In genomic region chr12:8573405-8573804, GRCm38 (mm10) we compare ENCODE assay signal across 15 mouse cellular contexts. TPM values are rescaled to one million over a fixed set of nuclear protein-coding genes. Genes with fewer than 3 reads are reported as not detected.
DNase-seq lines count a peak whose midpoint lies in the region; ATAC-seq and TF ChIP-seq lines count a peak whose summit lies in the region.
"Had no signal": no experiment of that assay in that cellular context is flagged by ENCODE, and none has a peak within 500 bp of the region (broad histone marks: within the 10 kb centered on the region; RNA-seq: fewer than 3 reads in every experiment).

No protein-coding gene starts in this region.

- peaks cover 4% of the 10 kb centered on the region; the same call in 1 of the 2 replicates for H3K4me1 ChIP-seq in embryonic facial prominence, embryonic 12.5 days
- peaks cover 7% of the 10 kb centered on the region for H3K4me1 ChIP-seq in embryonic facial prominence, embryonic 10.5 days
- no peaks in the 10 kb centered on the region for H3K4me1 ChIP-seq in intestine, postnatal 0 days (replicated peaks; ENCODE audit: control insufficient read depth, insufficient read depth, low read length)
- no peaks in the 10 kb centered on the region for H3K4me1 ChIP-seq in intestine, embryonic 16.5 days (ENCODE audit: control insufficient read depth, insufficient read depth, low read length)
- no peaks in the 10 kb centered on the region for H3K4me1 ChIP-seq in lung, embryonic 16.5 days (replicated peaks; ENCODE audit: control insufficient read depth, insufficient read depth, low read length)
- H3K4me1 ChIP-seq in lung, adult 2 months (ENCODE audit: control insufficient read depth, insufficient read depth, low read length) = no peaks in the 10 kb centered on the region
- no peaks in the 10 kb centered on the region for H3K4me1 ChIP-seq in liver, embryonic 14.5 days (replicated peaks; ENCODE audit: control insufficient read depth in 2 of 2, insufficient read depth in 2 of 2, low read length in 1 of 2)

- no peak for DNase-seq in embryonic facial prominence, embryonic 10.5 days (ENCODE audit: low spot score)
- DNase-seq in lung, adult 2 months = no peak
- DNase-seq in liver, embryonic 14.5 days (ENCODE audit: low read depth in 3 of 3, low spot score in 3 of 3) = no peak
- no peak for DNase-seq in ovary, adult 18-20 months (ENCODE audit: low spot score)
- DNase-seq: cerebellum, adult 18-20 months; gastrocnemius, postnatal 36 days had no signal

- WGBS in embryonic facial prominence, embryonic 12.5 days = 76% methylated on average over 11 of the region's 11 CpGs
- WGBS in embryonic facial prominence, embryonic 10.5 days = 75% methylated on average over 11 of the region's 11 CpGs
- WGBS in intestine, postnatal 0 days = 82% methylated on average over 11 of the region's 11 CpGs
- WGBS in intestine, embryonic 16.5 days = 79% methylated on average over 11 of the region's 11 CpGs
- 64% methylated on average over 11 of the region's 11 CpGs for WGBS in lung, embryonic 16.5 days
- 65% methylated on average over 11 of the region's 11 CpGs for WGBS in lung, adult 2 months
- WGBS in liver, embryonic 14.5 days (ENCODE audit: insufficient replicate concordance) = 63% methylated on average over 11 of the region's 11 CpGs

- H3K27ac ChIP-seq in embryonic facial prominence, embryonic 12.5 days = no peak overlapping the region
- H3K27ac ChIP-seq in embryonic facial prominence, embryonic 10.5 days (replicated peaks) = no peak overlapping the region
- H3K27ac ChIP-seq in intestine, postnatal 0 days (ENCODE audit: low read depth, low read length) = no peak overlapping the region
- no peak overlapping the region for H3K27ac ChIP-seq in intestine, embryonic 16.5 days (ENCODE audit: low read length)
- no peak overlapping the region for H3K27ac ChIP-seq in lung, embryonic 16.5 days (ENCODE audit: low read length)
- H3K27ac ChIP-seq in liver, embryonic 14.5 days = no peak overlapping the region

- H3K4me2 ChIP-seq in embryonic facial prominence, embryonic 12.5 days (replicated peaks) = peak overlapping the region; percentile 32; the same call in 1 of the 2 replicates
- H3K4me2 ChIP-seq in intestine, postnatal 0 days (replicated peaks; ENCODE audit: low read depth) = 0 out of 2 replicates have a peak overlapping the region, but pooled peaks have one; percentile 43
- H3K4me2 ChIP-seq in intestine, embryonic 16.5 days (ENCODE audit: low read depth, low read length) = no peak overlapping the region
- peak overlapping the region; percentile 4; the same call in 1 of the 2 replicates for H3K4me2 ChIP-seq in lung, embryonic 16.5 days (ENCODE audit: low read depth, low read length)
- H3K4me2 ChIP-seq in liver, embryonic 14.5 days (ENCODE audit: low read depth) = peak overlapping the region; percentile 6; the same call in 1 of the 2 replicates
- H3K4me2 ChIP-seq: midbrain, embryonic 11.5 days had no signal

- TF ChIP-seq CTCF in intestine, postnatal 0 days (IDR thresholded peaks at IDR 0.05; ENCODE audit: low read depth) = no peak
- no peak for TF ChIP-seq CTCF in lung, adult 2 months (IDR thresholded peaks at IDR 0.05; ENCODE audit: insufficient read depth, low read length)
- no peak for TF ChIP-seq CTCF in liver, embryonic 14.5 days (IDR thresholded peaks at IDR 0.05; ENCODE audit: low read depth)

- H3K9ac ChIP-seq in embryonic facial prominence, embryonic 12.5 days = no peak overlapping the region
- no peak overlapping the region for H3K9ac ChIP-seq in intestine, postnatal 0 days (ENCODE audit: low read depth, low read length)
- no peak overlapping the region for H3K9ac ChIP-seq in intestine, embryonic 16.5 days (ENCODE audit: low read depth, low read length)
- no peak overlapping the region for H3K9ac ChIP-seq in lung, embryonic 16.5 days (ENCODE audit: low read length)
- no peak overlapping the region for H3K9ac ChIP-seq in liver, embryonic 14.5 days (replicated peaks)

- no peak overlapping the region for H3K4me3 ChIP-seq in embryonic facial prominence, embryonic 12.5 days
- no peak overlapping the region for H3K4me3 ChIP-seq in embryonic facial prominence, embryonic 10.5 days
- H3K4me3 ChIP-seq in intestine, postnatal 0 days (ENCODE audit: low read depth, low read length) = no peak overlapping the region
- H3K4me3 ChIP-seq in intestine, embryonic 16.5 days (ENCODE audit: low read length) = no peak overlapping the region
- no peak overlapping the region for H3K4me3 ChIP-seq in lung, embryonic 16.5 days (ENCODE audit: low read length)
- H3K4me3 ChIP-seq in lung, adult 2 months (replicated peaks; ENCODE audit: extremely low read depth, low read depth, low read length) = no peak overlapping the region
- peak overlapping the region in 1 of 2 experiments; percentile 30; a peak in 2 of 4 replicates for H3K4me3 ChIP-seq in liver, embryonic 14.5 days (ENCODE audit: insufficient read depth in 1 of 2, low read depth in 2 of 2, low read length in 2 of 2)
- H3K4me3 ChIP-seq: myocyte had no signal

- H3K36me3 ChIP-seq in embryonic facial prominence, embryonic 12.5 days = no peaks in the 10 kb centered on the region
- H3K36me3 ChIP-seq in embryonic facial prominence, embryonic 10.5 days (replicated peaks) = no peaks in the 10 kb centered on the region
- no peaks in the 10 kb centered on the region for H3K36me3 ChIP-seq in intestine, postnatal 0 days (ENCODE audit: control insufficient read depth, insufficient read depth)
- no peaks in the 10 kb centered on the region for H3K36me3 ChIP-seq in intestine, embryonic 16.5 days (ENCODE audit: control insufficient read depth, insufficient read depth, low read length)
- no peaks in the 10 kb centered on the region for H3K36me3 ChIP-seq in lung, embryonic 16.5 days (ENCODE audit: control insufficient read depth, insufficient read depth, low read length)
- H3K36me3 ChIP-seq in liver, embryonic 14.5 days (replicated peaks; ENCODE audit: control insufficient read depth, insufficient read depth, low read depth) = no peaks in the 10 kb centered on the region

- ATAC-seq in embryonic facial prominence, embryonic 12.5 days (ENCODE audit: insufficient number of reproducible peaks, insufficient read depth, low FRiP score, low TSS enrichment) = no peak
- no peak for ATAC-seq in intestine, postnatal 0 days
- no peak for ATAC-seq in intestine, embryonic 16.5 days
- no peak for ATAC-seq in lung, embryonic 16.5 days (ENCODE audit: low read depth)
- no peak for ATAC-seq in liver, embryonic 14.5 days (ENCODE audit: insufficient read depth)
- ATAC-seq: Patski had no signal

- no peak for TF ChIP-seq POLR2A in lung, adult 2 months (IDR thresholded peaks at IDR 0.05; ENCODE audit: borderline replicate concordance, extremely low read depth, low read depth, low read length)

- no peaks in the 10 kb centered on the region for H3K27me3 ChIP-seq in embryonic facial prominence, embryonic 12.5 days
- no peaks in the 10 kb centered on the region for H3K27me3 ChIP-seq in embryonic facial prominence, embryonic 10.5 days (replicated peaks; ENCODE audit: low read depth, poor library complexity, severe bottlenecking)
- H3K27me3 ChIP-seq in intestine, postnatal 0 days (replicated peaks; ENCODE audit: control insufficient read depth, insufficient read depth, low read length) = no peaks in the 10 kb centered on the region
- H3K27me3 ChIP-seq in intestine, embryonic 16.5 days (replicated peaks; ENCODE audit: control insufficient read depth, insufficient read depth, low read length) = no peaks in the 10 kb centered on the region
- H3K27me3 ChIP-seq in lung, embryonic 16.5 days (ENCODE audit: control insufficient read depth, insufficient read depth, low read depth, low read length) = no peaks in the 10 kb centered on the region
- H3K27me3 ChIP-seq in liver, embryonic 14.5 days (ENCODE audit: control insufficient read depth, insufficient read depth, low read length) = no peaks in the 10 kb centered on the region
- H3K27me3 ChIP-seq: Patski had no signal

- TF ChIP-seq EP300 in liver, embryonic 14.5 days (IDR thresholded peaks at IDR 0.05; ENCODE audit: low read depth) = no peak

- no peaks in the 10 kb centered on the region for H3K9me3 ChIP-seq in embryonic facial prominence, embryonic 12.5 days
- H3K9me3 ChIP-seq in embryonic facial prominence, embryonic 10.5 days = no peaks in the 10 kb centered on the region
- no peaks in the 10 kb centered on the region for H3K9me3 ChIP-seq in intestine, postnatal 0 days (ENCODE audit: control insufficient read depth)
- no peaks in the 10 kb centered on the region for H3K9me3 ChIP-seq in intestine, embryonic 16.5 days (ENCODE audit: control insufficient read depth, low read length)
- no peaks in the 10 kb centered on the region for H3K9me3 ChIP-seq in lung, embryonic 16.5 days (ENCODE audit: control insufficient read depth, low read length)
- H3K9me3 ChIP-seq in liver, embryonic 14.5 days (ENCODE audit: control insufficient read depth, low read length) = no peaks in the 10 kb centered on the region

RNA-seq across cellular contexts. Expression of gene Slc7a15, which starts 25.5 kb away (rescaled TPM):
- polyA plus RNA-seq in embryonic facial prominence, embryonic 12.5 days (2016; fragmentation: Nextera tagmentation; extraction: Ambion mirVana) = not detected in 2 replicates
- not detected in 2 replicates for polyA plus RNA-seq in embryonic facial prominence, embryonic 10.5 days (2016; fragmentation: Nextera tagmentation; extraction: Ambion mirVana)
- 5.7 TPM in 2 replicates for polyA plus RNA-seq in intestine, postnatal 0 days (2015; fragmentation: Nextera tagmentation; extraction: Ambion mirVana)
- 0.36 and 0.44 TPM in 2 replicates for polyA plus RNA-seq in intestine, embryonic 16.5 days (2015; fragmentation: Nextera tagmentation; extraction: Ambion mirVana)
- not detected in 2 replicates for polyA plus RNA-seq in lung, embryonic 16.5 days (2015; fragmentation: Nextera tagmentation; extraction: Ambion mirVana)
- polyA plus RNA-seq in lung, adult 2 months (2012; rRNA removed) = not detected in 2 replicates
- polyA plus RNA-seq in liver, embryonic 14.5 days (2012; rRNA removed) = 0.06 TPM in 2 replicates
- 0.11 and 0.16 TPM in 2 replicates for polyA plus RNA-seq in liver, embryonic 14.5 days (2014; fragmentation: Nextera tagmentation; extraction: Ambion mirVana)
- polyA plus RNA-seq: limb, embryonic 14.5 days; midbrain, embryonic 11.5 days; urinary bladder, adult 2 months had no signal
